Mouse (Mus musculus): ENCODE measurements around the gene Lyrm4. TPM values are rescaled to one million over a fixed set of nuclear protein-coding genes. Genes with fewer than 3 reads are reported as not detected.

The Lyrm4 gene
- total RNA-seq (2022): 10 to 100 TPM; 21.0 to 25.5 (median 22.8) TPM

DNA sequence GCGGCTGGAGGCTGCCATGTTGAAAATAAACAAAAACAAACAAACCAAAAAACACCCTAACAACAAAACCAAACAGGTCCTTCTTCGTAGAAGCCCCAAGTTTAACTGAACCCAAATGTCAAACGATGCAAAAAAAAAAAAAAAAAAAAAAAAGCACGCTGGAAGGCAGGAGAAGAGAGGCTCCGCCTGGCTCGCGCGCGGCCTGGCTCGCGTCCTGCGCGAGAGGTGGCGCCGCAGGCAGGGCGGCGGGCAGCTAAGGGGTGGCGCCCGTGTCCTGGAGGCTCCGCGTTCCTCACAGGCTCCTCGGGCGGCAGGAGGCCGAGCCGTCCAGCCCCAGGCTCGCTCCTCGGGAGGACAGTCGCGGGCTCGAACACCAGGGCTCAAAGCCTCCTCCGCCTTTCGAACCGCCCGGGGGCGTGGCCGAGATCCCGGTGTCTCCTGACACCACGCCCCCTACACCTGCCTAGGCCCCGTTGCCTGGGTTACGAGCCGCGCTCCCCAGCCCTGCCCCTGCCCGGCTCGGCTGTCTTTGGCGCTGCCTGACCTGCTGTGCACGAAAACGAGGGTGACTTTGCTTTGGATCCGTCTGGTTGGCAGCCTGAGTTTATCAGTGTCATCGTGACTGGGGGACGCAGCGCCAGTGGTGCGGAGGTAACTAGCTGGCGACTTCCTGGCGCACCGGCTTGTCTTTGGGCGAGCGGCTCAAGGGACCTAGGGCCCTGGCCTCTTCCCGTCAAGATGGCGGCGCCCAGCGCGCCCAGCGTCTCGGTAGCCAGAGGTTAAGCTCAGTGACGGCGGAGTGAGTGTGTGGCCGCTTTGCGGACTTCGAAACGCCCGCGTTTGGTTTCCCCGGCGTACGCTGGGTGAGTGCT is at the start of gene Lyrm4, which contains the start of gene Fars2:
Gene Lyrm4 (minus strand): TSS at position 384 of the 872 bp plus-strand sequence.
Gene Fars2 (plus strand): TSS at position 270 of the 872 bp plus-strand sequence.
- DNase-seq (ENCODE audit: low spot score in 2 of 2): peak; percentile 94 to 95

DNA sequence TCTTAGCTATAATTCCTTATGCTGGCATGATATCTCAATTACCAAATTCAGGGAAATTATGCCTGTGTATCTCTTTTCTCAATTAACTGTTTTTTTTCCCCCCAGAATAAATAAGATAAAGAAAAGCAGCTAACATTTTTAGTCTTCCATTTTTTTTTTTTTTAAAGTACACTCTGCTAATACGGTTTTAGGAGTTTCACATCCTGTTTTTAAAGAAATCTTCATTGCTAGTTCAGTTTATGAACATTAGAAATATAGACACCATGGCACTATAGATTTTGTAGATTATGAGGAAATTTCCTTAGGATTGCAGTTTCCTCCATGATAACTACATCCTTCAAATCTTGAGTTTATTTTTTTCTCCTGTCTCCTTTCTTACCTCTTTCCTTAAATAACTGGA is 46.6 kb upstream of the Lyrm4 start:
- no peak for DNase-seq (ENCODE audit: low spot score in 2 of 2)

- DNase-seq (ENCODE audit: low spot score in 2 of 2): no peak
These were observed 46.1 kb upstream of the Lyrm4 start for GRCm38 (mm10) chr13:36163411-36163810.

- no peak for DNase-seq (ENCODE audit: low spot score in 2 of 2)
These were observed 39.1 kb upstream of the Lyrm4 start for GRCm38 (mm10) chr13:36156340-36156931.

GRCm38 (mm10) chr13:36152728-36153498 is 35.6 kb upstream of the Lyrm4 start:
- DNase-seq (ENCODE audit: low spot score in 2 of 2): no peak

DNA sequence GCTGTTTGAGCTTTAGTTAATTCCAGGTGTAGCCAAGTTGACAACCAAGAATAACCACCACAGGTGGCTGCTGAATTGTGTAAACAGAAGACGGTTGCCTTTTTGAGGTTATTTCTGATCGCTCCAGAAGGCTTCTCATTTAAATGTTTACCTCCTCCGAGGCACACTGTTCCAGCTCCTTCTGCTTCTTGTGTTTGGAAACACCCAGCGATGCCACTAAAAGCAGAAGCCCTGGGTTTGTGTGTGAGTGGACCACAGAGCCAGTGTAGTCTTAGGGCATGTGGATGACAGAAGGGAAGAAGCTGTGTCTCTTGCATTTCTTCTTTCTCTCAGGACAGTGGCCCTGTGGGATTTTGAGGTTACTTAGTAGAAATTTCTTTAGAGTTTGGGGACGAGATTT is 32.9 kb upstream of the Lyrm4 start:
- no peak for DNase-seq (ENCODE audit: low spot score in 2 of 2)

DNA sequence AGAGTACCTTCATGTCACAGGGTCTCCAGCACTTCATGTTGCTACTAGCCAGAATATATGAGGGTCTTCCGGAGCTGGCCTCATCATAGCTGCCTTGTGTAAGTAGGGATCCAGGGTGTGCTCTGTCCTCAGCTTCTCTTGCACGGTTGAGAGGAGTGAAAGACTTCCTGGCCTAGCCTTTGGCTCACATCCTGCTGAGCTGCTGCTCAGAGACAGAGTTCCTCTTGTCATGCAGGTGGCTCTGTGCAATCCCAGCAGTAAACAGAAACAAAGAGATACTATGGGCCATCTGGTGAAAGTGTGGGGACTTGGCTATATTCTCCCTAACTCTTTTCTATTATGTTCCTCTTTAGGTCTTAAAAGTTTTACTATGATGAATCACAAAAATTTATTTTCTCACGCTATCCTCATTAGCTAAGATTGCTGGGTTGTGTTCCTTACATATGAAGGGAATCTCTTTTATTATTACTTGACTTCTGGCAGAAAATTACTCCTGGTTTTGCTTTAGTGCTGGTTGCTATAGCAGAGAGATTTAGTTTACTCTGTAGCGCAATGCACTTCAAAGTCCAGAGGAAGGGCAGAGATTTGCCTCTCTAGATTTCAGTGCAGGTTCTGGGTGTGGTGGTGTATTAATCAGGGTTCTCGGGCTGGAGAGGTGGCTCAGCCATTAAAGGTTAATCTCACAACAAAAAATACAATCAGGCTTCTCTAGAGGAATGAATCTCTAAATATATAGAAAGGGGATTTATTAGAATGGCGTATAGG is 32.0 kb upstream of the Lyrm4 start:
- DNase-seq (ENCODE audit: low spot score in 2 of 2): no peak

DNA sequence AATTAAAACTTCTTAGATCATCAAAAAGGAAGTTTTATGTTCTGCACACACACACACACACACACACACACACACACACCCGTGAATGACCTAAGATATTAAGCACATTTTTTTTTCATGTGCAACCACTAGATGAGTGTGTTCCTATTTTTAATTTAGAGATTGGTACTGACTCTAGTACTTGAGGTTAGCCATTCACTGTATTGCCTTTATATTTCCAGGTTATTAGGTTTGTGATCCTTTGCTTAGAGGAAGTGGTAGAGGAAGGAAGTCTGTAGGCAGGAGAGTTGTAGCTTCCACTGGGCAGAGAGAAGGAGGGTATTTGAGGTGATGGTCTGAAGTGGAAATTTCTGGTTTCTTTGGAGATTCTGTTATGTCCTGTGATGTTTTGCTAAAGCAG is 28.3 kb upstream of the Lyrm4 start:
- no peak for DNase-seq (ENCODE audit: low spot score in 2 of 2)

DNA sequence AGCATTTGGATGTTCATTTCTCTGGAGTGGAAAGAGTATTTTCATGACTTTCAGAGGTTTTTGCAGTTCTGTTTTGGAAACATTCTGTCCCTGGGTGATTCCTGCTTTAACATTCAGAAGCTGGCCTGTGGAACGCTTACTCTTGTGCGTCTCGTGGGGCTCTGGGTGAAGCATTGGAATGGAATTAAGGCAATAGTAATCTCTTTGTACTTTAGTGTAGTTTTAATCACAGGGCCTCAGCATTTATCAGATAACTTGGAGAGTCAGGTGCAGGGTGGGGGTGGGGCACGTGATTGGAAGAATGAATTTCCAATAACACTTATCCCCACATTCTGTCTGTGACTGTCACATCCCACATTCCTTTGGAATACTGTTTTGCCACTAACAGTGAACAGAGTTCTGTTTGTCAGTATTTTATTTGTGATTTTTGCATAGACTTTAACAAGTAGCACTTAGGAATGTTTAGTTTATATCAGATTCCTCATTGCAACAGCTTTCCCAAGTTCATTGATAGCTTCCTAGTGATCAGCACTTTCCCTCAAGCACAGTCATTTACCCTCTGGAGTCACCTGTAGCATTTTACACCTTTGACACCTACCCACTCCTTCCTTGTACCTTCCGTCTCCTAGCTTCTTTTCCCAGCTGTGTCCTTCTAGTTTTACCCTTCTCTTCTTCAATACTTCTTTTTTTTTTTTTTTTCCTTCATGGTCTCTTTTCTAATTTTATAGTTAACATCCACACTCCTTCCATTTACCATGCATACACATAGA is 23.1 kb upstream of the Lyrm4 start:
- no peak for DNase-seq (ENCODE audit: low spot score in 2 of 2)

GRCm38 (mm10) chr13:36139703-36140102 is 22.4 kb upstream of the Lyrm4 start:
- DNase-seq (ENCODE audit: low spot score in 2 of 2): no peak

GRCm38 (mm10) chr13:36131992-36132649 is 14.8 kb upstream of the Lyrm4 start:
- DNase-seq (ENCODE audit: low spot score in 2 of 2): no peak

GRCm38 (mm10) chr13:36131401-36131800 is 14.1 kb upstream of the Lyrm4 start:
- no peak for DNase-seq (ENCODE audit: low spot score in 2 of 2)

DNA sequence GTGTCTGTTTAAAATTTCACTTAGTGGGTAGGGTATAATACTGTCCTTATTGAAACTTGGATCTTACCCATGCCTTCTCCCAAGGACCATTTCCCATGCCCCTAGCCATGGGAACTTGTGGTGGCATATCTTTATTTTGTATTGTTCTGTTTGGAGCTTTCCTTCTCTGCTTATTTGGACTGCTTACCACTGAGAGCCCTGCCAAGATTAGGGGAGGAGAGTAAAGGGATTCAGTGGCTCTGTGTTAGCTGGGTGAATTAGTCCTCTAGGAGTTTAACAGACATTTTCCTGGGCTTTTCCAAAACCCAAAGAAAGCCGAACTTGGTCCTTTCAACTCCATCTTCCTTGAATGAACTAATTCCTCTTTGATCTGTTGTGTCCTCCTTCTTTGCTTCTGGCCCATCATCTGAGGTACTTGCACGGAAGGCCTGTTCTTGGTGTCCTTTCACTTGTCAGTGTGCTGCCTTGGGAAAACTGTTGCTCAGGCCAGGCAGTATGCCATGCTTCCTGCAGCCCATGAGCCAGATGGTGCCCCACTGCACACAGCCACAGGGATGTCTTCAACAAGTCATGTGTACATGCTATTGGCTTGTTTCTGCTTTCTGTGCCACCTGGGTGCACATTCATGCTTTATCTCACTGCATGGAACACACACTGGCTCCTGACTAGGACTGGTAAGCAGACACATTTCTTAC is 12.2 kb upstream of the Lyrm4 start:
- peak in 1 of 2 experiments; percentile 22 for DNase-seq (ENCODE audit: low spot score in 2 of 2)

DNA sequence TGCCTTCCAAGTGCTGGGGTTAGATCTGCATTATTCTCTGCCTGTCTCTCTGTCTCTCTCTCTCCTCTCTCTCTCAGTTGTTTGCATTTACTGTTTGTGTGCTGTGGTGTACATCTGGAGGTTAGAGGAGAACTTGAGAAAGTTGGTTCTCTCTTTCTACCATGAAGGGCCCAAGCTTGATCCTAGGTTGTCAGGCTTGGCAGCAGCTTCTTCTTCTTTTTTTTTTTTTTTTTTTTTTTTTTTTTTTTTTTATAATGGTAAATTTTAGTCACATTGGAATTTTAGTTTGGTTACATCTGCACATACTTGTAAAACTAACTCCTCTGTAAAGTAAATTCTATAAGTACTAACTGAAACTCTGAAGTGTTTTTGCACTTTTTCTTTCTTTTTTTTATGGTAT is 3.3 kb upstream of the Lyrm4 start:
- DNase-seq (ENCODE audit: low spot score in 2 of 2): no peak

GRCm38 (mm10) chr13:36119684-36120083 is 2.4 kb upstream of the Lyrm4 start:
- DNase-seq (ENCODE audit: low spot score in 2 of 2): no peak

DNA sequence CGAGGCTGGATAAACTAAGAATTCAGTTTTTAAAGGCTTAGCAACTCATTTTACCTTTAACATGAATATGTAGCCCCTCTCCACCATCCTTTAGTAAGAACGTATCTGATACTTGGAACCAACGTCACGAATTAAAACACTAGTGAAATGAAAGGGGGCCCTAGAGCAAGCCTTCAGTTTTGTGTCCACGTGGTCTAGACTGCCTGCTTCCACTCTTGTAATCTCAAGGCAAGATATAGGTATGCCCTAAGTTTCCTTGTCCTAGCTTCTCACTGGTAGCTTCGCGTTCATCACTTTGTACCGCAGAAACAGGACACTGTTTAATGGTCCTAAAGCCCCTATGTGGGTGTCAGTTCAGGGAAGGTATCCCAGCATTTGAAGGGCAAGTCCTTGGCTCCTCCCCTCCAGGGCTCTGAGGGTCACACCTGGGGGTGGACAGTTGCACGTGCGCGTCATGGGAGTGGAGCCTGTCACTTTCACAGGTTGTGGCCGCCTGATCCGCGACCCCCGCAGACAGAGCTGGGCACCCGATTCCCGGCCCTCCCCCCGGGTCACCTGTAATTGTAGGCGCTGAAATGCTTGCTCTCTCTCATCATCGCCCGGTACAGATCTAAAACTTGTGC is 695 bp downstream of the Lyrm4 start:
- peak; percentile 16 to 37 for DNase-seq (ENCODE audit: low spot score in 2 of 2)

DNA sequence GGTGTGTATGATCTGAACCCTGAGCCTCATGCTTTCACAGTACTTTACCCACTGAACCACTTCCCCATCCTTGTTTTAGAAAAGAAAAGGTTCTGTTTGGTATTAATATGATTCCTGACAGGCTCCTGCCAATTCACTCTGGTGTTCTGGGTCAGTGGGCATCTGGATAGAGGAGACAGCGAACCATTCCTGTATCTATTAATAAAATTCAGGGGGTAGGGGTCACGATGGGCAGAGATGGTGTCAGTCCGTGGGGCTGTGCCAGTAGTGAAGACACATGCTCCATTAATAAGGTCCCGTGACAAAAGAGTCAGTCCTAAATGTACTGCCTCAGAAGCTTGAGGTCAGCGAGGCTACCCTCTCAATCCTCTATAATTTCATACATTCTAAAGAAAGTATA is 4.1 kb downstream of the Lyrm4 start:
- DNase-seq (ENCODE audit: low spot score in 2 of 2): no peak

DNA sequence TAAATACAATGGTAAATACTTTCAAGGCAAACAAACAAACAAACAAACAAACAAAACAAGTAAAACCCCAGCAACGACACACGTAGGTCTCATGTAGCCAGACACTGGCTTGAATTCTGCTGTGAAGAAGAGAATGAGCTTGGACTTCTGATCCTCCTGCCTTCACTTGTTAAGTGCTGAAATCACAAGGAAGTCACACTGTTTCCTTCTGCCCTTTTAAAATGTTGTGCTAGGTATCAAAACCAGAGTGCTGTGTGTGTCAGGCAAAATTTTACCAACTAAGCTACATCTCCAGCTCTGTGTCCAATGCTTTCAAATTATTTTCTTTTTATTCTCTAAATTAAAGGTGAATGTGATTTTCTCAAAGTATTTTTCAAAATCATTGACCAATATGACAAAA is 6.0 kb downstream of the Lyrm4 start:
- no peak for DNase-seq (ENCODE audit: low spot score in 2 of 2)

DNA sequence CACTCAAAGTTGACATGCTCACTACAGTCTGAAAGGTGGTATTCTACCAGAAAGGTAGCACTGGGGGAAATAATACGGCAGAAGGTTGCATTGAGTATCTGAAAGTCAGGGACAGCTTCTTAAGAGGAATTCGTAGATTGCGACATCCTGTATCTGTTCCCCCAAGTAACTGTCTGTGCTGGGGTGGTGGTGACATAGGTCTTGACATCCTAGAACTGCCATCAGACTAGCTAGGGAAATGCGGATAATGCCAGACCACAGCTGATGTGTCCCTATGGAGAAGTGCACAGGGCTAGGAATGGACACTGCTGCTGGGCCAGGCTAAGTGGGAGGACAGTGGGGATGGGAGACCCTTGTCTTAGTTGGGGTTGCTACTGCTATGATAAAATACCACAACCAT is 8.8 kb downstream of the Lyrm4 start:
- DNase-seq (ENCODE audit: low spot score in 2 of 2): no peak

Data from left cerebral cortex, adult 8-10 months (tissue).